In genomic region chr16:87245933-87246791, GRCm38 (mm10) we compare ENCODE assay signal across 8 mouse cellular contexts.
DNase-seq lines count a peak whose midpoint lies in the region; ATAC-seq lines count a peak whose summit lies in the region.

No protein-coding gene starts in this region.

- 0 out of 2 replicates have a peak, but pooled peaks cover 4% of the 10 kb centered on the region for H3K4me1 ChIP-seq in embryonic facial prominence, embryonic 14.5 days (ENCODE audit: control insufficient read depth, insufficient read depth, low read length)
- 0 out of 2 replicates have a peak, but pooled peaks cover 3% of the 10 kb centered on the region for H3K4me1 ChIP-seq in kidney, embryonic 14.5 days (ENCODE audit: control insufficient read depth, insufficient read depth, low read length)
- H3K4me1 ChIP-seq in lung, embryonic 15.5 days, result no peaks in the 10 kb centered on the region

- H3K9ac ChIP-seq in embryonic facial prominence, embryonic 14.5 days (ENCODE audit: low read depth, low read length), result peak overlapping the region; percentile 30; the same call in 1 of the 2 replicates
- H3K9ac ChIP-seq in kidney, embryonic 14.5 days (ENCODE audit: low read depth, low read length), result peak overlapping the region; percentile 54
- no peak overlapping the region for H3K9ac ChIP-seq in lung, embryonic 15.5 days

- peak overlapping the region; percentile 40 for H3K4me2 ChIP-seq in embryonic facial prominence, embryonic 14.5 days (ENCODE audit: low read depth, low read length)
- H3K4me2 ChIP-seq in kidney, embryonic 14.5 days (replicated peaks; ENCODE audit: low read depth, low read length), result peak overlapping the region; percentile 39
- peak overlapping the region; percentile 48 for H3K4me2 ChIP-seq in lung, embryonic 15.5 days

- peak; percentile 38 to 63 for DNase-seq in right cerebral cortex, adult 2 months (ENCODE audit: low spot score in 2 of 2)
- DNase-seq in right cerebral cortex, postnatal 36 days (ENCODE audit: low spot score in 2 of 2), result no peak
- DNase-seq in embryonic facial prominence, embryonic 14.5 days (ENCODE audit: low spot score), result peak; percentile 80
- peak; percentile 47 to 70 for DNase-seq in heart, adult 9 months (ENCODE audit: low spot score in 2 of 2)
- DNase-seq in right cerebral cortex, postnatal 25 days, result peak; percentile 26
- no peak for DNase-seq in c-Kit-positive CD71-positive TER-119-positive erythroid progenitor cells, embryonic 14.5 days (ENCODE audit: low spot score)

- no peaks in the 10 kb centered on the region for H3K9me3 ChIP-seq in embryonic facial prominence, embryonic 14.5 days (ENCODE audit: control insufficient read depth, low read length)
- no peaks in the 10 kb centered on the region for H3K9me3 ChIP-seq in kidney, embryonic 14.5 days (ENCODE audit: control insufficient read depth, low read length)
- no peaks in the 10 kb centered on the region for H3K9me3 ChIP-seq in lung, embryonic 15.5 days

- no peaks in the 10 kb centered on the region for H3K27me3 ChIP-seq in embryonic facial prominence, embryonic 14.5 days (replicated peaks; ENCODE audit: control insufficient read depth, insufficient read depth, low read length)
- H3K27me3 ChIP-seq in kidney, embryonic 14.5 days (ENCODE audit: control insufficient read depth, insufficient read depth, low read length), result no peaks in the 10 kb centered on the region
- H3K27me3 ChIP-seq in lung, embryonic 15.5 days, result no peaks in the 10 kb centered on the region

- H3K4me3 ChIP-seq in embryonic facial prominence, embryonic 14.5 days (ENCODE audit: low read depth, low read length), result peak overlapping the region; percentile 29
- H3K4me3 ChIP-seq in kidney, embryonic 14.5 days (ENCODE audit: low read length), result peak overlapping the region; percentile 21; the same call in 1 of the 2 replicates
- H3K4me3 ChIP-seq in lung, embryonic 15.5 days, result peak overlapping the region; percentile 27

- H3K36me3 ChIP-seq in embryonic facial prominence, embryonic 14.5 days (ENCODE audit: control insufficient read depth, insufficient read depth, low read length), result no peaks in the 10 kb centered on the region
- H3K36me3 ChIP-seq in kidney, embryonic 14.5 days (ENCODE audit: control insufficient read depth, insufficient read depth, low read length), result no peaks in the 10 kb centered on the region
- H3K36me3 ChIP-seq in lung, embryonic 15.5 days, result no peaks in the 10 kb centered on the region

- peak; percentile 87 for ATAC-seq in embryonic facial prominence, embryonic 14.5 days (ENCODE audit: low read depth)
- peak; percentile 86 for ATAC-seq in kidney, embryonic 14.5 days (ENCODE audit: low FRiP score, low TSS enrichment)
- ATAC-seq in lung, embryonic 15.5 days (ENCODE audit: borderline replicate concordance, extremely low read depth, low FRiP score, low TSS enrichment), result peak; percentile 84

- 35% methylated on average over 26 of the region's 26 CpGs for WGBS in embryonic facial prominence, embryonic 14.5 days
- WGBS in kidney, embryonic 14.5 days, result 18% methylated on average over 26 of the region's 26 CpGs
- WGBS in lung, embryonic 15.5 days, result 23% methylated on average over 26 of the region's 26 CpGs

- peak overlapping the region; percentile 40 for H3K27ac ChIP-seq in embryonic facial prominence, embryonic 14.5 days (replicated peaks; ENCODE audit: low read depth, low read length)
- H3K27ac ChIP-seq in kidney, embryonic 14.5 days (ENCODE audit: low read depth, low read length), result peak overlapping the region; percentile 51; the same call in 1 of the 2 replicates
- H3K27ac ChIP-seq in lung, embryonic 15.5 days, result peak overlapping the region; percentile 57

Comparison
In these comparisons a context has a peak if more than half of its experiments do, and no peak if none do; other contexts are left out.
1. DNase-seq: peak in right cerebral cortex, adult 2 months (2 of 2), embryonic facial prominence, embryonic 14.5 days (single experiment), heart, adult 9 months (2 of 2) and right cerebral cortex, postnatal 25 days (single experiment); none in right cerebral cortex, postnatal 36 days (0 of 2) and c-Kit-positive CD71-positive TER-119-positive erythroid progenitor cells, embryonic 14.5 days (single experiment).
2. Peak in every context shown above with its lines, with median percentiles within 50 percentile points of each other: ATAC-seq, H3K27ac ChIP-seq, H3K4me2 ChIP-seq and H3K4me3 ChIP-seq.